Mouse (Mus musculus): ENCODE measurements around the gene Snx10.

- TF ChIP-seq CTCF (IDR thresholded peaks at IDR 0.05; ENCODE audit: extremely low read depth, insufficient read depth, insufficient read length, insufficient replicate concordance) (no peak), POLR2A (IDR thresholded peaks at IDR 0.05; ENCODE audit: low read depth, low read length) (no peak)
Observed at GRCm38 (mm10) chr6:51566771-51567680, 43.3 kb downstream of the Snx10 start.
